Mouse (Mus musculus) megakaryocyte progenitor cell, adult 5-6 weeks (primary cell): ENCODE data around the gene Ehd1. TPM values are rescaled to one million over a fixed set of nuclear protein-coding genes. Genes with fewer than 3 reads are reported as not detected.

Experiments used
- ATAC-seq: replicated peaks from 2 replicates; pipeline ENCODE4 v1.8.0; 2016; ENCODE audit warnings: mild to moderate bottlenecking, moderate TSS enrichment, inconsistent platforms; ENCODE audit not compliant: poor library complexity
- total RNA-seq, 2 experiments: library from RNA; stranded (forward) in 1 of 2; stranded (reverse) in 1 of 2; fragments of 157-497, 149-512 nt in 1 of 2; fragments of 200-1000 nt in 1 of 2; gene quantifications; 2 replicates each; pipeline versions ENCODE4 v1.2.3 to v1.2.4; 2015 to 2017

Ehd1 gene
- total RNA-seq, 2 experiments from 2014 or later = 11.8 to 40.9 TPM

DNA sequence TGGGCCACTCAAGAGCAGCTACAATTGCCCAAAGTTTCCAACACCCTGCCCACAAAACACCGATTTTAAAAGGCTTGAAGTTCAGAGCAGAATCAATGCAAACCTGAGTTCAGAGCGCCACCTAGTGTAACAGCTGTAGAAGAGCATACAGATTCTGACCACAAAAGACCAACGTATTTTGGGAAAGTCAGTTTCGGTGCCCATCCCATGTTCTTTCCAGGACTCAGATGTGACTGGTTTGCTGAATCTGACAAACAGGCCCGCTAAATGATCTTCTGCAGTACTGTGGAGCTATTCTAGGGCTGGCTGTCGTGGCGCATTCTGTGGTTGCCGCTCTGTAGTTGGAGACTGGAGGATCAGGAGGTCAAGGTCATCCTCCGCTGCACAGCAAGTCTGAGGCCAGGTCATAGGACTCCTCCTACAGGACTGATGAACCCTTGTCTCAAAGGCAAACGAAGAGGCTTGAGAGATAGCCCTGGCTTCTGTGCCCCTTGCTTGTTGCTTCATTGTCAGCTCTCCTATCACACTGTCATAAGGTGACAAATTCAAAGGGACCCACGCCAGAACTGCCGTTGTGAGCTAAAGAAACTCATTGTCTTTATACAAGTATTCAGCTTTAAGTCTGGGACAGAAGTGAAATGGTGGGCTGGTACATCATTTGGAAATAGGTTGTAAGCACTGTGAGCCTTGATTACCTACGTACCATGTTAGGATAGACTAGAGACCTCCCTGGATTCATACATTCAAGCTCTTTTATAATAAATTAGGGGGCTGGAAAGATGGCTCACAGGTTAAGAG is 55.4 kb downstream of the Ehd1 start:
- ATAC-seq = peak; percentile 59

DNA sequence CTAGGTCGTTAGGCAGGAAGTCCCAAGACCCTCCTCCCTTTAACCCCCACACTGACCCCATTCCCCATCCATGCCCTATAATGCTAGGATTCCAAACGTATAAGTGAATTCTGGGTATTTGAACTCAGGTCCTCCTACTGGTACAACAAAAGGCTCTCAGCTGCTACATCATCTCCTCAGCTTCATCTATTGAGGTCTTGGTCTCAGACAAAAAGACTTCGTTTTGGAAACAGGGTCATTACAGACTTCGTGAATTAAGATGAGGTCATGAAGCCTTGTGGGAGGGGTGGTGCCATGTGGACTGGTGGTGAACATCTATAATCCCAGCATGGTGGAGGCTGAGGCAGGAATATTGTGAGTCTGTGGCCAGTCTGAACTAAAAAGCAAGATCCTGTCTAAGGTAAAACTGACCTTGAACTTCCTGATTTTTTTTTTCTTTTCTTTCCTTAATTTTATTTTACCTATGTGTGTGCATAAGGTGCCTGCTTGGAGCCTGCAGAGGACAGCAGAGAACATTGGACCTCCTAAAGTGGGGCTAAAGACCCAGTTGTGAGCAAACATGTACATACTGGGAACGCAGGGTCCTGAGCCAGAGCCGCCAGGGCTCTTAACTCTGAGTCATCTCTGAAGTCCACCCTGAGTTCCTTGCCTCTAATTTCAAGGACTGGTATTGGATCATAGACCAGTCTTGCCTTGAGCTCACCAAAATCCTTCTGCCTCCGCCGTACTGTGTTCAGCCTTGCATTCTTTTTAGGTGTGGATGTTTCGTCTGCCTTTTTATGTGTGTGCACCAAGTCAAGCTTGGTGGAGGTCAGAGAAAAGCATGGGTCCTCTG is 57.5 kb downstream of the Ehd1 start:
- ATAC-seq = 0 out of 2 replicates have a peak, but pooled peaks have one; percentile 0

DNA sequence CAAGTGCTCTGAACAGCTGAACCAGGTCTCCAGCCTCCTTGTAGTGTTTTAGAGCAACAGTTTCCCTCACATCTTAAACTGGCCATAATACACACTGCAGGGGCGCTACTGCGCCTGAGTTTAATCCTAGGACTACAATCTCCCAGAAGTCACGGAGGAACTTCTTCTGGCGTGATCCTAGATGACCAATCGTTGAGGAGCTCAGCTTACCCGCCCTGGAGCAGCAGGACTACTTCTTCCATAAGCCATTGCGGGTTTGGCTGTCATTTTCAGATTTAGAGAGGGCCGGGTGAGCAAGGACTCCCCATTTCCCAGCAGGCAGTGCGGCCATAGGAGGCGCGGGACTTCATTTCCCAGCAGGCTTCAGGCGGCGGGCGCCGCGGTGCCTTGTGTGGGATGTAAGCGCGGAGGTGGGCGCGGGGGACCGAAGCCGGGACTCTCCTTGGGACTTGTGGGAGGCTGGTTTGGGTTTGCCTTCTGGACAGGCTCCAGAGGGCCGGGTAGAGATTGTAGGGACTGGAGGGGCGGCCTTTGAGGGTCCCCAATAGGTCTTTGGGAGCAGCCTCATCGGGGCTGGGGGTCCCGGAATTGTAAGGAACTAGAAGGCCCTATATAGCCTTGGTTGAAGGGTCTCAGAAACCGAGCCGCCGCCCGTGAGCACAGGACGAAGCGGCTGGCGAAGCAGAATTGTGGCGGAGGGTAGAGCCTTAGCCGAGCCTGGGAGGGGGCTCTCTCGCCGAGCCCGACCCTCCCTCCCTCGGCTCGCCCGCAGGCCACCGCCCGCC is 58.3 kb downstream of the Ehd1 start, which contains the start of gene Men1:
Men1 (plus strand) TSS at position 307 of the 785 bp plus-strand sequence.
- ATAC-seq = peak; percentile 90

DNA sequence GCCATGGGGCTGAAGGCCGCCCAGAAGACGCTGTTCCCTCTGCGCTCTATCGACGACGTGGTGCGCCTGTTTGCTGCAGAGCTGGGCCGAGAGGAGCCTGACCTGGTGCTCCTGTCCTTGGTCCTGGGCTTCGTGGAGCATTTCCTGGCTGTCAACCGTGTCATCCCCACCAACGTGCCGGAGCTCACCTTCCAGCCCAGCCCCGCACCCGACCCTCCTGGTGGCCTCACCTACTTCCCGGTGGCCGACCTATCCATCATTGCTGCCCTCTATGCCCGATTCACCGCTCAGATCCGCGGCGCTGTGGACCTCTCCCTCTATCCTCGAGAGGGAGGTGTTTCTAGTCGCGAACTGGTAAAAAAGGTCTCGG is 58.9 kb downstream of the Ehd1 start:
- no peak for ATAC-seq

DNA sequence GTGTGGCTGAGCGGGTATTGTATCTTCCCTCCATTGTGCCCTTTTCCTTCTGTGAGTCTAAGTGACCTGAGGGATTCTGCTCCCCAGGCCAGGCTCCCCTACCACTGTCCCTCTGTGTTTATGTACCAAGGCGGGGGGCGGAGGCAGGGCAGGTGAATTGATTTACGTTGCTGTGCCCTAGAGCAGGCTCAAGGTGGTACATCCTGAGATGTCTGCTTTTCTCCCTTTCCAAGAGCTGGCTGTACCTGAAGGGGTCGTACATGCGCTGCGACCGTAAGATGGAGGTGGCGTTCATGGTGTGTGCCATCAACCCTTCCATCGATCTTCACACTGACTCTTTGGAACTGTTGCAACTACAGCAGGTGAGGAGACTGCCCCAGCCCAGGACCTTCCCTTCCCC is 60.4 kb downstream of the Ehd1 start:
- no peak for ATAC-seq

DNA sequence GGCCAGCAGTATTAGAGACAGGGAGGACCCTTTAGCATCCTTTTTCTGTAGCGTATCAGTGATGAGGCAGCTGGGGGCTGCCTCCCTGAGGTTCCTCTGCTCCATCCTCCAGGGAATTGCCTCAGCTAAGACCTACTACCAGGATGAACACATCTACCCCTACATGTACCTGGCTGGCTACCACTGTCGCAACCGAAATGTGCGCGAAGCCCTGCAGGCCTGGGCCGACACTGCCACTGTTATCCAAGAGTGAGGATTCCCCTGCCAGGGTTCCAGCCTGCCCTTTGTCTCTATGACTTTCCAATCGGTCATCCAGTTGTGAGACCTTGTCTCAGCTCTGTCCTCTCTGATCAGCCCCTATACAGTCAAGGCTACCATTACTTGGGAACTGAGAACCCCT is 61.6 kb downstream of the Ehd1 start:
- no peak for ATAC-seq

DNA sequence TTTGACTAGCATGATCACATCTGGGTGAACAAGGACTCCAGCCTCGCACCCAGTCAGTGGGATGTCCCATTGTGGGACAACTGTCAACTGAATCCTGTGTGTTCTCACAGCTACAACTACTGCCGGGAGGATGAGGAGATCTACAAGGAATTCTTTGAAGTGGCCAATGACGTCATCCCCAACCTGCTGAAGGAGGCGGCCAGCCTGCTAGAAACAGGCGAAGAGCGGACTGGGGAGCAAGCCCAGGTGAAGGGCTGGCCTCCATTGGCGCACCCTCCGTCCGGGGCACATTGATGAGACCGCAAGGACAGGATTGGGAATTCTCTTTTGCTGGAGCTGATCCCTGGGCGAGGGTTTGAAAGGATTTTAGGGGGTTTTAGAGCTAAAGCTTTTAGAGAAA is 62.2 kb downstream of the Ehd1 start:
- no peak for ATAC-seq

DNA sequence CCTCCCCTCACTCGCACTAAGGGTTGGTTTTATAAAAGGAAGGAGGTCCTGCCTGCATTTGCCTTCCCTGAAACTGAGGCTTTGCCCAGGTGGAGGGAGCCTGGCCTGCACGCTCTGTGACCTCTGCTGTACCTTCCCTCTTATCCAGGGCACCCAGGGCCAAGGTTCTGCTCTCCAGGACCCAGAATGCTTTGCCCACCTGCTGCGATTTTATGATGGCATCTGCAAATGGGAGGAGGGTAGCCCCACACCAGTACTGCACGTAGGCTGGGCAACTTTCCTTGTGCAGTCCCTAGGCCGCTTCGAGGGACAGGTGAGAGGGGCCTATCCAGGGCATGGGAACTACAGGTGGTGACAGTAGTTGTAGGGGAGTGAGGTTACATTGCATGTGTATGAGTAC is 62.7 kb downstream of the Ehd1 start:
- no peak for ATAC-seq

DNA sequence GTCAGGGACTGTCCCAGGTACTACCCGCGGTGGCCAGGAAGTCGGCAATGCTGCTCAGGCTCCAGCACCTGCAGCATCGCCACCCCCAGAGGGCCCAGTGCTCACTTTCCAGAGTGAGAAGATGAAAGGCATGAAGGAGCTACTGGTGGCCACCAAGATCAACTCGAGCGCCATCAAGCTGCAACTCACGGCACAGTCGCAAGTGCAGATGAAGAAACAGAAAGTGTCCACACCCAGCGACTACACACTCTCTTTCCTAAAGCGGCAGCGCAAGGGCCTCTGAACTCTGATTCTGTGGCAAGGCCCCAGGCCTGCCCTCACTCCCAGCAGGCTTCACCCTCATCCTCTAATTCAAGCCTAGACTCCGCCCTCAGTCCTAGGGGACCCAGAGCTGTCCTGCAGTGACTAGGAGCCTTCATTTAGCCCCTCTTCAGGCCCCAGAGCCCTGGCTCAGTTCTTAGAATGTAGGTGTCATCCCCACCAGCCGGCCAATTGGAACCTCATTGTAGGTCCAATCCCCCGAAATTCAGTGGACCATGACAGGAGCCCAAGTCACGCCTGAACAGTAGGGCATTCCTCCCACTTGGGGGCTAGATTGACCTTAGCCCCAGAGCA is 63.5 kb downstream of the Ehd1 start:
- ATAC-seq = peak; percentile 72

DNA sequence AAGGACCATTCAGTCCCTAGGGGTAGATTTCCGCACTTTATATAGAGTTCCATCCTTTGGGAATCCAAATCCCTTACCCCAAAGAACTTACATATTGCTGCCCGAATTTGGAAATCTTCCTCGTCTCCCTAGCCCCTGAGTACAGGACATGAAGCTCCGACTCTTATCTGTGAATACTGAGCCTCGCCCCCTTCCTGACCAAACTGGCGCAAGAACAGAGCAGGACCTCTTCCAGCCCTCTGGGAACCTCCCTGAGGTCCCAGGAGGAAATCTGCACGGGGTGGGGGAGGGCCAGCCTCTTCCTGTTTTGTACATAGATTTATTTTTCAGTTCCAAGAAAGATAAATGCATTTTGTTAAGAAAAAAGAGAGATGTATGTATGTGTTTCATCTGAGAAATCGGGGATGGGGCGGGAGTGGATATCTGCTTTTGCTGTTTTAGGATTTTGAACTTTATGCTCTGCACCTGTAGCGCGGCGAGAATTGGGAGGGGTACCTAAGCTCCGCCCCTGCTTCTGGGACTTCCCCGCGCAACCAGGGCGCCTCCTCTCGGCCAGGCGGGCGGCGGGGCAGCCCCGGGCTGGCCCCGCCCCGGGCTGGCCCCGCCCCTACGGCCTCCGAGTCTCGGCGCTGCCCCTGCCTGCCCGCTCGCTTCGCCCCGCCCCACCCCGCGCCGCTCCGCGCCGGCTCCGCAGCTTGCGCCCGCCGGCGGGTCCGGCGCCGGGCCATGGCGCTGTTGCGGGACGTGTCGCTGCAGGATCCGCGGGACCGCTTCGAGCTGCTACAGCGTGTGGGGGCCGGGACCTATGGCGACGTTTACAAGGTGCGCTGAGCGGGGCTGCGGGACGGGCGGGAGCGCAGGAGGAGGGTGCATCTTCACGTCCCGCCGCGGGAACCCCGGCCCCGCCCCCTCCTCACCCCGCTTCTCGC is 64.3 kb downstream of the Ehd1 start, which contains the start of gene Map4k2:
Map4k2 (plus strand) TSS at position 612 of the 929 bp plus-strand sequence.
- ATAC-seq = peak; percentile 65

DNA sequence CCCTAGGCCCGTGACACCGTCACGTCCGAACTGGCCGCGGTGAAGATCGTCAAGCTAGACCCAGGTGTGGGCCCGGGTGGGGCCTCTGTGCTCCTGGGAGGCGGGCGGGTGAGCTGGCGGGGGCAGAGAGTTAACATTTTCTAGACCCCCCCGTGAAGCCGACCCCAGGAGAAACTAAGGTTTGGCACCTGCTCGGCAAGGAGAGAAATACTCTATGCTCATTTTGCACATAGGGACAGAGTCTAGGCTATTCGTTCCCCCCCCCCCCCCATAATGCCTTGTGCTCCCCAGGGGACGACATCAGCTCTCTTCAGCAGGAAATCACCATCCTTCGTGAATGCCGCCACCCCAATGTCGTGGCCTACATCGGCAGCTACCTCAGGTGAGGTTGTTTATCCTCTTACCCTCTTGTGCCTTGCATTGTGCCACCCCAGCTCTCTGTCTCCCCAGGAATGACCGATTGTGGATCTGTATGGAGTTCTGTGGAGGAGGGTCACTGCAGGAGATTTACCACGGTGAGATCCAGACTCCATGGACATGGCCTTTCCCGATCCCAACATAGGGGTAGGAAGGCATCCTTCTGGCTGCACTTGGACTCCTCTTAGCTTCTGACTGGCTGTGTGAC is 65.0 kb downstream of the Ehd1 start:
- no peak for ATAC-seq

DNA sequence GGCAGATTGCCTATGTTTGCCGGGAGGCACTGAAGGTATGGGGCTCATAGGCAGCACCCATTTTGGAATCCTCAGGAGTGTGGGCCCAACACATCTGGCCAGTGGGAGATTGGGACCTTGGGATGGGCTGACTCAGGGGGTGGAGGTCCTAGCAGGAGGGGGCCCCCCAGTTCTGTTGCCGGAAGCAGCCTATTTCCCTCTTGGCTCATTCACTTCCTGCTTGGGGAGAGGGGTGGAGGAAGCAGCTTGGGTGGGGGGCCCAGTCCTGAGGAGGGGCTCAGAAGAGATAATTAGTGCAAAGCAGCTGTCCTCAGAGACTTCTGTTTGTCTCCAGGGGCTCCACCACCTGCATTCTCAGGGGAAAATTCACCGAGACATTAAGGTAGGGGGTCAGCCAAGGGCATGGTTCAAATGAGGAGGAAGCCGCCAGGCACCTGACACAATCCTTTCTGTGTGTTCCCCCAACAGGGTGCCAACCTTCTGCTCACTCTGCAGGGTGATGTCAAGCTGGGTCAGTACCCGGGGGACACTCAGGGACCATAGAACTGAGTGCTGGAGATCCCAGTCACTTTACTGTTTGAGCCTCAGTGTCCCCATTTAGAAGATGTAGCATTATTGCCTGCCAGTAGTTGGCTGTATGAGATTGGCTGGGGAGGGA is 65.9 kb downstream of the Ehd1 start:
- ATAC-seq = no peak

DNA sequence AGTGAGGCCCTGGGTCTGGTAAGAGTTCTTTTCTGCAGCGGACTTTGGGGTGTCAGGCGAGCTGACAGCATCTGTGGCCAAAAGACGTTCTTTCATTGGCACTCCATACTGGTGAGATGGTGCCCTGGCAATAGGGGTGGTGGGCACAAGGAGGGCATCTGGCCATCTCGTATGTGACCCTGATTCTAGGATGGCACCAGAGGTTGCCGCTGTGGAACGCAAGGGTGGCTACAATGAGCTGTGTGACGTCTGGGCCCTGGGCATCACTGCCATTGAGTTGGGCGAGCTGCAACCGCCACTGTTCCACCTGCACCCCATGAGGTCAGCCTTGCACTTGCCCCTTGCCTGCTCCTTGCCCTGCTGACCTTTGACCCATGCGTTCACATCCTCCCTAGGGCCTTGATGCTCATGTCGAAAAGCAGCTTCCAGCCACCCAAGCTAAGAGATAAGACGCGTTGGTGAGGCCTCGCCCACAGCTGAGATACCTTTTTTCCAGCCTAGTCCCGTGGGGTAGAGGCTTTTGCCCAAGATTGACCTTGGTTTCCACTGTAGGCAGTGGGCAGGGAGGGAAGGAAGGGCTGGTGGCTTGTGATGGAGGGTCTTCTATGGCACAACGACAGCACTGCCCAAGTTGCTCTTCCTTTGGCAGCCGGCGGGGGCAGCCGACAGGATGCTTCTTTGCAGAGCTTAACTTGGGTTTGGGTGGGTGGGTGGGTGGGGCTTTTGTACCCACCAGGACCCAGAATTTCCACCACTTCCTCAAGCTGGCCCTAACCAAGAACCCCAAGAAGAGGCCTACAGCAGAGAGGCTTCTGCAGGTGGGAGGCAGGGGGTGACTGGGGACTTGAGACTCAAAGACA is 66.8 kb downstream of the Ehd1 start:
- ATAC-seq = no peak

DNA sequence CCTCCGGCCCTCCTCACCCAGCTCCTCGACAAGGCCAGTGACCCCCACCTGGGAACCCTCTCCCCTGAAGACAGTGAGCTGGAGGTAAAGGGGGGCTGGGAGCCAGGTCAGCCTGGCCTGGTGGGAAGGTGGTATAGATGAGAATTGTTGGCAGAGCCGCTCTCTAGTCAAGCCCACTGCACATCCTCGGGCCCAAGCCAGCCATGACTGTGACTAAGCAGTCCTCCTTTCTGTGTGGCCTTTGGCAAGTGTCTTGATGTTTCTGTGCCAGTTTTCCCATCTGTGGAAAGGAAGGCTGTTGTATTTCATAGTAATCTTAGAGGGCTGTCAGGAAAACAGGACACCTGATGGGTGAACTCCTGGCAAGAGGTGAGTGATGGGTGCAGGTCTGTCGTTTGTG is 67.5 kb downstream of the Ehd1 start:
- no peak for ATAC-seq

DNA sequence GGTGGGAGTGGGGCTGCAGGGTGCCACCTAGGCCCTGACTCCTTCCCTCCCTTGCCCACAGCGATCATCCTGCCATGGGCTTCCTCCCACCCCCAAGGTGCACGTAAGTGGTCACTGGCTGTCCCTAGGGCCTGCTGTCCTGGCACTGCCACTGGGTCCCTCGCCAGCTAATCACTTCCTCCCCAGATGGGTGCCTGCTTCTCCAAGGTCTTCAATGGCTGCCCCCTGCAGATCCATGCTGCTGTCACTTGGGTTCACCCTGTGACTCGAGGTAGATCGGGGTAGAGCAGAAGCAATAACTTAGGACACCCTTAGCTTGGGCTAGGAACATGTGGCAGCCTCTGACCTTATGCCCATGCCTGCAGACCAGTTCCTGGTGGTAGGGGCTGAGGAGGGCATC is 69.5 kb downstream of the Ehd1 start:
- no peak for ATAC-seq

DNA sequence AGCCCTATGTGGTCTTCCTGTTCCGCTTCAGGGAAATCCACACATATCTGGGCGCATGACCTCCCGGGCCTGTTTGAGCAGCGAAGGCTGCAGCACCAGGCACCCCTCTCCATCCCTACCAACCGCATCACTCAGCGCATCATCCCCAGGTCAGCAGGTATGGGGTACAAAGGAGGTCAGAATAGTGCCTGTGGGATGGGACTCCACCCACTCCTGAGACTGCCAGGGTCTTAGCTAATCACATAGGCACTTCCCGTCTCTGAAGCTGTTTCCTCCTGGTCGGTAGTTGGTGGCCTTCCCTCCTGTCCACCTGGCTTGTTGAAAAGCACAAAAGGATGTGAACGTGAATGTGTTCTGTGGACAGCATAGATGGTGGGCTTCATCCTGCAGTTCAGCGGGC is 70.1 kb downstream of the Ehd1 start:
- ATAC-seq = no peak

DNA sequence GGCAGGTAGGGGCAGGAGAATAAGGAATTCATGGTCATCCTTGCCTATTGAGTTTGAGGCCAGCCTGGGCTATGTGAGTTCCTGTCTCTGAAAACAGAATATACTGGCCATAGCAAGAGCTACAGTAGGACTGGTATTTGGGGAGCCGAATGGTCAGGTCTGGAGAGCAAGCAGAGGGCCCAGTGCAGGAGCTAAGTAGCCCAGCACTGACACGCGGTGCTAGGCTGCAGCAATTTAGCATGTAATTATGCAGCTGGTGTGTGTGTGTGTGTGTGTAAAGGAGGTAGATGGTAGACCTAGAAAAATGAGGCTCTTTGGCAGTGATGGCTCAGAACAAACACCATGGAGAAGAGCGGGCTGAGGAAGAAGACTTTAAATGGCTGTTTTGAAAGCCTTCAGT is 71.1 kb downstream of the Ehd1 start:
- no peak for ATAC-seq

DNA sequence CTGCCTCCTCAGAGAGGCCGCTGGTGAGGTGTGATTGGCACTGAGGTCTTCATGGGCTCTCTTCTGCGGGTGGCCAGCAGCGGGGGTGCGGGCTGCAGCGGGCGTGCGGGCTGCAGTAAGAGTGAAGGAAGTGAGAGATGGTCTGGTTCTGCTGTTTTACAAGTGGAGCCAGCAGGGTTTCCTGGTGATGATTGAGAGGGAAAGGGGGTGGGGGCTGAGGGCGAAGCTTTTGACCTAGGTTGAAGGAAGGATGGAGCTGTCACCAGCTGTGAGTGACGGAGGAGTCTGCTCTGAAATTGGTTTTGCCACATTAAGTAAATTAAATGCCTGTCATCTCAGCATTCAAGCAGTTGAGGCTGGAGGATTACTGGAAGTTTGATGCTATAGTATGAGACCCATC is 72.2 kb downstream of the Ehd1 start:
- ATAC-seq = 0 out of 2 replicates have a peak, but pooled peaks have one; percentile 18
